Mouse (Mus musculus) heart, adult 18-20 months (tissue): ENCODE data around the gene Hk1. TPM values are rescaled to one million over a fixed set of nuclear protein-coding genes. Genes with fewer than 3 reads are reported as not detected.
A peak's percentile ranks its signal among the peaks of the same experiment; 100 is the strongest.
"Not testable (repeated sequence)": the region's sequence is repeated elsewhere in the genome, so short reads cannot be mapped to it uniquely, and the experiment has no call there.

Experiments
- DNase-seq, 2 experiments: peaks; one replicate each; pipeline ENCODE4 v3.0.0; 2021 to 2022; ENCODE audit warnings: mixed read lengths in 1 of 2
- total RNA-seq, 2 experiments: library from RNA; stranded (reverse); gene quantifications; 2 replicates each; pipeline ENCODE4 v1.2.3; 2021

Hk1 gene
- total RNA-seq, 2 experiments from 2014 or later = 104 to 110 TPM

- DNase-seq = no peak
These were observed 37.8 kb downstream of the Hk1 start for GRCm38 (mm10) chr10:62341956-62342355.

- DNase-seq = no peak
These were observed 38.7 kb downstream of the Hk1 start for GRCm38 (mm10) chr10:62340991-62341390.

- DNase-seq = peak; percentile 99
These were observed 39.5 kb downstream of the Hk1 start for GRCm38 (mm10) chr10:62340095-62340731.

- peak; percentile 69 to 73 for DNase-seq
These were observed 40.3 kb downstream of the Hk1 start for GRCm38 (mm10) chr10:62339211-62340094.

- DNase-seq = peak in 1 of 2 experiments; percentile 55
These were observed 41.1 kb downstream of the Hk1 start for GRCm38 (mm10) chr10:62338626-62339025.

- no peak for DNase-seq
These were observed 41.5 kb downstream of the Hk1 start for GRCm38 (mm10) chr10:62338176-62338575.

- DNase-seq = peak; percentile 67 to 72
These were observed 42.8 kb downstream of the Hk1 start for GRCm38 (mm10) chr10:62336601-62337578.

GRCm38 (mm10) chr10:62335423-62335776, 44.3 kb downstream of the Hk1 start:
- DNase-seq = no peak

GRCm38 (mm10) chr10:62334686-62335422, 44.9 kb downstream of the Hk1 start:
- DNase-seq = no peak

GRCm38 (mm10) chr10:62333269-62333668, 46.4 kb downstream of the Hk1 start:
- DNase-seq = no peak

- DNase-seq = peak; percentile 77 to 84
These were observed 47.2 kb downstream of the Hk1 start for GRCm38 (mm10) chr10:62332514-62332913.

GRCm38 (mm10) chr10:62331771-62332170, 47.9 kb downstream of the Hk1 start:
- no peak for DNase-seq

- DNase-seq = no peak
These were observed 48.4 kb downstream of the Hk1 start for GRCm38 (mm10) chr10:62331296-62331695.

GRCm38 (mm10) chr10:62329846-62330245, 49.9 kb downstream of the Hk1 start:
- peak in 1 of 2 experiments; percentile 53 for DNase-seq

GRCm38 (mm10) chr10:62328886-62329412, 50.8 kb downstream of the Hk1 start:
- no peak for DNase-seq

GRCm38 (mm10) chr10:62327572-62328317, 52.0 kb downstream of the Hk1 start:
- DNase-seq = peak; percentile 43 to 54

- no peak for DNase-seq
These were observed 52.7 kb downstream of the Hk1 start for GRCm38 (mm10) chr10:62326818-62327571.

GRCm38 (mm10) chr10:62326002-62326401, 53.7 kb downstream of the Hk1 start:
- no peak for DNase-seq

- not testable (repeated sequence) for DNase-seq
These were observed 56.9 kb downstream of the Hk1 start for GRCm38 (mm10) chr10:62322821-62323220.

GRCm38 (mm10) chr10:62321457-62321856, 58.3 kb downstream of the Hk1 start:
- no peak for DNase-seq
